Mouse (Mus musculus) limb, embryonic 13.5 days (tissue): Measurements from ENCODE around the gene Ccdc6. TPM values are rescaled to one million over a fixed set of nuclear protein-coding genes. Genes with fewer than 3 reads are reported as not detected.

ENCODE experiments used
- ATAC-seq: fragments of 200-750 bp; cut with Nextera tagmentation; 2 replicates; pipeline ENCODE4 v1.8.0; 2017; ENCODE audit warnings: low read depth, moderate number of reproducible peaks, moderate TSS enrichment; ENCODE audit not compliant: low FRiP score
- H3K27ac ChIP-seq: fragments of 300-500 bp; sonication (generic); 2 replicates; pipeline ENCODE4 v1.5.1; 2015; ENCODE audit warnings: inconsistent platforms, mild to moderate bottlenecking, moderate library complexity
- H3K27me3 ChIP-seq: fragments of 300-500 bp; sonication (generic); 2 replicates; pipeline ENCODE4 v1.6.1; 2015; ENCODE audit warnings: mild to moderate bottlenecking, inconsistent platforms
- H3K36me3 ChIP-seq: fragments of 300-500 bp; sonication (generic); 2 replicates; pipeline ENCODE4 v1.6.1; 2015; ENCODE audit warnings: inconsistent platforms, mild to moderate bottlenecking, moderate library complexity
- H3K4me1 ChIP-seq: fragments of 300-500 bp; sonication (generic); 2 replicates; pipeline ENCODE4 v1.6.1; 2015; ENCODE audit warnings: inconsistent platforms
- H3K4me2 ChIP-seq: fragments of 300-500 bp; sonication (generic); replicated peaks from 2 replicates; pipeline ENCODE4 v1.6.1; 2015; ENCODE audit warnings: inconsistent platforms, mild to moderate bottlenecking, moderate library complexity
- H3K4me3 ChIP-seq: fragments of 300-500 bp; sonication (generic); 2 replicates; pipeline ENCODE4 v1.5.1; 2015; ENCODE audit warnings: moderate library complexity, mild to moderate bottlenecking, inconsistent platforms
- H3K9ac ChIP-seq: fragments of 300-500 bp; sonication (generic); 2 replicates; pipeline ENCODE4 v1.6.1; 2015; ENCODE audit warnings: mild to moderate bottlenecking, inconsistent platforms
- H3K9me3 ChIP-seq: fragments of 300-500 bp; sonication (generic); 2 replicates; pipeline ENCODE4 v1.6.1; 2016; ENCODE audit warnings: inconsistent platforms
- WGBS: fragments of 180-500 bp; shearing (Covaris S2); methylation state at CpG from one replicate; pipeline ENCODE4 v1.1.7; 2015; 5-methylcytosine and 5-hydroxymethylcytosine counted together
- polyA plus RNA-seq: library from polyadenylated mRNA; unstranded; fragments of >200 nt; fragmentation: Nextera tagmentation; extraction: Ambion mirVana; gene quantifications from 2 replicates; pipeline ENCODE4 v1.2.1, GENCODE M21; 2015

The Ccdc6 gene
- polyA plus RNA-seq, 1 experiment from 2014 or later, result 19.6 TPM

- Histone ChIP-seq H3K36me3 (peaks cover 13% of the 10 kb centered on the region; the same call in 1 of the 2 replicates), H3K27me3 (no peaks in the 10 kb centered on the region), H3K4me3 (no peak overlapping the region), H3K9ac (no peak overlapping the region), H3K9me3 (no peaks in the 10 kb centered on the region), H3K4me1 (peaks cover 30% of the 10 kb centered on the region), H3K4me2 (no peak overlapping the region), H3K27ac (no peak overlapping the region)
- ATAC-seq, result no peak
- 90% methylated on average over 7 of the region's 7 CpGs for WGBS
Measured at GRCm38 (mm10) chr10:70116454-70116853, 19.5 kb downstream of the Ccdc6 start.

GRCm38 (mm10) chr10:70119451-70119850 lies 22.5 kb downstream of the Ccdc6 start:
- WGBS, result 28% methylated on average over 9 of the region's 9 CpGs
- H3K4me1 ChIP-seq, result peaks cover 30% of the 10 kb centered on the region
- no peak for ATAC-seq
- H3K4me3 ChIP-seq, result no peak overlapping the region
- H3K27ac ChIP-seq, result no peak overlapping the region
- no peaks in the 10 kb centered on the region for H3K9me3 ChIP-seq
- no peak overlapping the region for H3K4me2 ChIP-seq
- H3K27me3 ChIP-seq, result no peaks in the 10 kb centered on the region
- no peak overlapping the region for H3K9ac ChIP-seq
- H3K36me3 ChIP-seq, result no peaks in the 10 kb centered on the region

GRCm38 (mm10) chr10:70119851-70120370 lies 23.0 kb downstream of the Ccdc6 start:
- peak; percentile 57; the same call in 1 of the 2 replicates for ATAC-seq

GRCm38 (mm10) chr10:70120671-70121405 lies 23.9 kb downstream of the Ccdc6 start:
- Histone ChIP-seq H3K9me3 (no peaks in the 10 kb centered on the region), H3K27me3 (no peaks in the 10 kb centered on the region), H3K36me3 (no peaks in the 10 kb centered on the region), H3K27ac (no peak overlapping the region), H3K4me2 (no peak overlapping the region), H3K4me1 (peaks cover 30% of the 10 kb centered on the region), H3K9ac (no peak overlapping the region), H3K4me3 (no peak overlapping the region)
- no peak for ATAC-seq
- 77% methylated on average over 17 of the region's 17 CpGs for WGBS

More at GRCm38 (mm10) chr10:70119851-70120370, 23.0 kb downstream of the Ccdc6 start:
- H3K27me3 ChIP-seq, result no peaks in the 10 kb centered on the region
- H3K27ac ChIP-seq, result no peak overlapping the region
- no peaks in the 10 kb centered on the region for H3K36me3 ChIP-seq
- no peak overlapping the region for H3K9ac ChIP-seq
- H3K9me3 ChIP-seq, result no peaks in the 10 kb centered on the region
- H3K4me2 ChIP-seq, result no peak overlapping the region
- H3K4me1 ChIP-seq, result peaks cover 30% of the 10 kb centered on the region
- WGBS, result 49% methylated on average over 9 of the region's 9 CpGs
- H3K4me3 ChIP-seq, result no peak overlapping the region

- Histone ChIP-seq H3K9ac (no peak overlapping the region), H3K36me3 (no peaks in the 10 kb centered on the region), H3K4me1 (peaks cover 30% of the 10 kb centered on the region), H3K4me2 (no peak overlapping the region), H3K27me3 (no peaks in the 10 kb centered on the region), H3K4me3 (no peak overlapping the region), H3K27ac (no peak overlapping the region), H3K9me3 (no peaks in the 10 kb centered on the region)
- WGBS, result 89% methylated on average over 8 of the region's 8 CpGs
- ATAC-seq, result no peak
Measured at GRCm38 (mm10) chr10:70121406-70121695, 24.4 kb downstream of the Ccdc6 start.

- no peaks in the 10 kb centered on the region for H3K9me3 ChIP-seq
- no peak overlapping the region for H3K4me3 ChIP-seq
- H3K27me3 ChIP-seq, result no peaks in the 10 kb centered on the region
- no peak overlapping the region for H3K9ac ChIP-seq
- ATAC-seq, result no peak
- 98% methylated on average over 2 of the region's 2 CpGs for WGBS
- no peak overlapping the region for H3K27ac ChIP-seq
- H3K36me3 ChIP-seq, result no peaks in the 10 kb centered on the region
- H3K4me2 ChIP-seq, result no peak overlapping the region
- peaks cover 23% of the 10 kb centered on the region for H3K4me1 ChIP-seq
Measured at GRCm38 (mm10) chr10:70123454-70123853, 26.5 kb downstream of the Ccdc6 start.

GRCm38 (mm10) chr10:70125491-70125890 lies 28.6 kb downstream of the Ccdc6 start:
- WGBS, result 75% methylated on average over 7 of the region's 7 CpGs
- Histone ChIP-seq H3K9me3 (no peaks in the 10 kb centered on the region), H3K4me3 (no peak overlapping the region), H3K27ac (no peak overlapping the region), H3K4me1 (peaks cover 6% of the 10 kb centered on the region), H3K27me3 (no peaks in the 10 kb centered on the region), H3K36me3 (no peaks in the 10 kb centered on the region), H3K9ac (no peak overlapping the region), H3K4me2 (no peak overlapping the region)
- no peak for ATAC-seq

- H3K9me3 ChIP-seq, result no peaks in the 10 kb centered on the region
- 78% methylated on average over 8 of the region's 8 CpGs for WGBS
Measured at GRCm38 (mm10) chr10:70127273-70127672, 30.4 kb downstream of the Ccdc6 start.

GRCm38 (mm10) chr10:70128408-70128807 lies 31.5 kb downstream of the Ccdc6 start:
- ATAC-seq, result no peak

More at GRCm38 (mm10) chr10:70127273-70127672, 30.4 kb downstream of the Ccdc6 start:
- peaks cover 7% of the 10 kb centered on the region for H3K4me1 ChIP-seq
- no peak overlapping the region for H3K9ac ChIP-seq
- no peak overlapping the region for H3K4me3 ChIP-seq
- no peaks in the 10 kb centered on the region for H3K27me3 ChIP-seq
- no peak for ATAC-seq
- H3K27ac ChIP-seq, result no peak overlapping the region
- no peaks in the 10 kb centered on the region for H3K36me3 ChIP-seq
- no peak overlapping the region for H3K4me2 ChIP-seq

GRCm38 (mm10) chr10:70132087-70132560 lies 35.2 kb downstream of the Ccdc6 start:
- no peak for ATAC-seq
- WGBS, result 62% methylated on average over 5 of the region's 5 CpGs
- Histone ChIP-seq H3K9ac (no peak overlapping the region), H3K27ac (no peak overlapping the region), H3K27me3 (no peaks in the 10 kb centered on the region), H3K9me3 (no peaks in the 10 kb centered on the region), H3K36me3 (peaks cover 8% of the 10 kb centered on the region), H3K4me3 (no peak overlapping the region), H3K4me1 (peaks cover 21% of the 10 kb centered on the region), H3K4me2 (no peak overlapping the region)

More at GRCm38 (mm10) chr10:70128408-70128807, 31.5 kb downstream of the Ccdc6 start:
- Histone ChIP-seq H3K9me3 (no peaks in the 10 kb centered on the region), H3K4me1 (peaks cover 18% of the 10 kb centered on the region), H3K4me2 (no peak overlapping the region), H3K36me3 (no peaks in the 10 kb centered on the region), H3K4me3 (no peak overlapping the region), H3K27ac (no peak overlapping the region), H3K27me3 (no peaks in the 10 kb centered on the region), H3K9ac (no peak overlapping the region)
- WGBS, result 92% methylated on average over 8 of the region's 8 CpGs

- peaks cover 8% of the 10 kb centered on the region for H3K36me3 ChIP-seq
- H3K4me2 ChIP-seq, result no peak overlapping the region
- H3K4me1 ChIP-seq, result peaks cover 21% of the 10 kb centered on the region
- 58% methylated on average over 6 of the region's 6 CpGs for WGBS
- H3K27ac ChIP-seq, result no peak overlapping the region
- H3K9me3 ChIP-seq, result no peaks in the 10 kb centered on the region
- H3K9ac ChIP-seq, result no peak overlapping the region
- no peak for ATAC-seq
- no peak overlapping the region for H3K4me3 ChIP-seq
- H3K27me3 ChIP-seq, result no peaks in the 10 kb centered on the region
Measured at GRCm38 (mm10) chr10:70132714-70133113, 35.8 kb downstream of the Ccdc6 start.

GRCm38 (mm10) chr10:70133188-70133587 lies 36.3 kb downstream of the Ccdc6 start:
- Histone ChIP-seq H3K4me1 (peaks cover 21% of the 10 kb centered on the region), H3K4me2 (no peak overlapping the region), H3K27me3 (no peaks in the 10 kb centered on the region), H3K9ac (no peak overlapping the region), H3K4me3 (no peak overlapping the region), H3K36me3 (peaks cover 8% of the 10 kb centered on the region), H3K27ac (no peak overlapping the region), H3K9me3 (no peaks in the 10 kb centered on the region)
- ATAC-seq, result no peak
- 38% methylated on average over 6 of the region's 6 CpGs for WGBS

- no peak overlapping the region for H3K9ac ChIP-seq
- WGBS, result 84% methylated on average over 5 of the region's 5 CpGs
- no peaks in the 10 kb centered on the region for H3K9me3 ChIP-seq
Measured at GRCm38 (mm10) chr10:70135680-70136079, 38.8 kb downstream of the Ccdc6 start.

More at GRCm38 (mm10) chr10:70135680-70136079, 38.8 kb downstream of the Ccdc6 start:
- Histone ChIP-seq H3K27ac (no peak overlapping the region), H3K4me1 (peaks cover 21% of the 10 kb centered on the region), H3K4me3 (no peak overlapping the region), H3K4me2 (no peak overlapping the region), H3K36me3 (peaks cover 8% of the 10 kb centered on the region), H3K27me3 (no peaks in the 10 kb centered on the region)
- no peak for ATAC-seq
